Mouse (Mus musculus): ENCODE data around the gene Fam117a. TPM values are rescaled to one million over a fixed set of nuclear protein-coding genes. Genes with fewer than 3 reads are reported as not detected.

Fam117a gene
- polyA plus RNA-seq, 1 experiment from 2014 or later = 17.0 TPM

DNA sequence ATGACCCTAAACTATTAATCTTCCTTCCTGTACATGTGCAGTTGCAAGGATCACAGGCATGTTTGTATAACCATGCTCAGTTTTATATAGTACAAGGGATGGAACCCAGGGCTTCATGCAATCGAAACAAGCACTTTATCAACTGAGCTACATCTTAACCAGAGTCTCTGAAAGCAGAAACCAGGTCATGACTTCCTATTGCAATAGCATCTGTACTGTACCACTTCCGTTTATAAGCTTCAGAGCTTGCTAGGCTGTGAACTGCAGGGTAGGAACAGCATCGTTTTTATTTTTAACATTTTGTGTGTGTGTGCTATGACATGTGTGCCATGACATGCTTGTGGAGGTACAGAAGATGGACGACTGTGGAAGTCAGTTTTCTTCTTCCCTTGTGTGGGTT lies 3.6 kb upstream of the Fam117a start:
- no peak overlapping the region for H3K9ac ChIP-seq
- no peak overlapping the region for H3K27ac ChIP-seq (replicated peaks)
- no peaks in the 10 kb centered on the region for H3K9me3 ChIP-seq (replicated peaks)
- 62% methylated on average over 4 of the region's 4 CpGs for WGBS
- peaks cover 13% of the 10 kb centered on the region for H3K4me1 ChIP-seq
- H3K36me3 ChIP-seq = no peaks in the 10 kb centered on the region
- no peak for ATAC-seq (ENCODE audit: insufficient number of reproducible peaks, low FRiP score, low TSS enrichment, low read depth)
- no peak overlapping the region for H3K4me2 ChIP-seq (replicated peaks)
- H3K4me3 ChIP-seq (replicated peaks) = no peak overlapping the region
- no peaks in the 10 kb centered on the region for H3K27me3 ChIP-seq

- Histone ChIP-seq H3K27me3 (no peaks in the 10 kb centered on the region), H3K9me3 (replicated peaks) (no peaks in the 10 kb centered on the region), H3K27ac (replicated peaks) (no peak overlapping the region), H3K4me1 (peaks cover 19% of the 10 kb centered on the region), H3K4me2 (replicated peaks) (no peak overlapping the region), H3K9ac (no peak overlapping the region), H3K4me3 (replicated peaks) (no peak overlapping the region), H3K36me3 (no peaks in the 10 kb centered on the region)
- 83% methylated on average over 9 of the region's 9 CpGs for WGBS
- ATAC-seq (ENCODE audit: insufficient number of reproducible peaks, low FRiP score, low TSS enrichment, low read depth) = no peak
Measured at GRCm38 (mm10) chr11:95333805-95334204, 3.0 kb upstream of the Fam117a start.

DNA sequence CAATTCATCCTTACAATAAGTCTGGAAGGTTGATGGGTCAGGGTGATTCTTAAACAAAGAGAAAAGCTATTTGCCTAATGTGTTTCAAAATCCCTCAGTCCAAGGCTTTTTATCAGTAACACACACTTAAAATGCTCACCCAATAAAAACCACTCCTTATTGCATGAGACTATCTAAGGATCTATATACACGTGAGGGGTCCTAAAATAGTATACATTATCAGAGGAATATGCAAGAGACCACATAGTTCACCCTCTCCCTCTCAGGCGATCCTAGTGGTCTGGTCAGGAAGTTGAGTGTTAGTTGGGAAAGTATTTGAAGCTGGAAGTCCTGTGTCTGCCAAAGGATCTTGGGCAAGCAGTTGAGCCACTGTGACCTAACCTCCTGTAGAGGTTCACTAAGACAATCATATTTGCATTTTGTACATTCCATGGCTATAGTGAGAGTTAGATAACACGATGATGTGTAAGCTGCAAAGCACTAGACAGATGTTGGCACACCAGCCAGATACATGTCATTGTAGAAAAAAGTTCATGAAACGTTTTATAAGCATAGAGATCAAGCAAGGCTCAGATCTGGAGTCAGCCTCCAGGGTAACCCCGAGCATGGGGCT lies 2.3 kb upstream of the Fam117a start:
- Histone ChIP-seq H3K27ac (replicated peaks) (no peak overlapping the region), H3K27me3 (no peaks in the 10 kb centered on the region), H3K9me3 (replicated peaks) (no peaks in the 10 kb centered on the region), H3K4me1 (peaks cover 26% of the 10 kb centered on the region), H3K4me3 (replicated peaks) (no peak overlapping the region), H3K36me3 (no peaks in the 10 kb centered on the region), H3K4me2 (replicated peaks) (no peak overlapping the region), H3K9ac (no peak overlapping the region)
- no peak for ATAC-seq (ENCODE audit: insufficient number of reproducible peaks, low FRiP score, low TSS enrichment, low read depth)
- 69% methylated on average over 5 of the region's 5 CpGs for WGBS

DNA sequence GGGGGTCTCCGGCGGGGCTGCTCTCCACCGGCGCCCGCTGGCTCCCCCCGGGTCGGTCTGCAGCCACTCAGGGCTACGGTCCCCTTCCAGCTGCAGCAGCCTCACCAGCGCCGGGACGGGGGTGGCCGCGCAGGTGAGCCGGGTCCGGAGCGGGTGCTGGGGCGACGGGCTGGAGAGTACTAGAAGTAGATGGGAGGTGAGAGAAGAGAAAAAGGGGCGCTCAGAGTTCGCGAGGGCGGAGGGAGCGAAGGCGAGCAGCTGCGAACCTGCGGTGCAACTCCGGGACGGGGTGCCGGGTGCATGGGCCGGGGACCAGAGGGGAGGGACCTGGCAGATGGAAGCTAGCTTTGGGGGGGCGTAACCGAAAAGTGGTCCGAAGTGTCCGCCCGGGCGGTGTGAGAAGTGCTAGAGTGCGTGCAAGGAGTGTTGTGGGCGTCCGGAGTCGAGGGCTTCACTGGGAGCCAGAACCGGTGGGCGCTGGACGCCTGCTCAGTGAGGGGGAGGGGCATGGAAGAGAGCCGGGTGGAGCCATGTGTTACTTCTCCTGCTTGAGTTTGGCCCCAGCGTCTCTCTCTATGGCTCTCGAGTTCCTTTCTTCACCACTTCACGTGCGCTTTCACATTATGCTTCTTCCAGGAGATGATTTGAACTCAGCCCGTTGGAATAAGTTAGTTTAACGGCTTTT lies 453 bp downstream of the Fam117a start:
- Histone ChIP-seq H3K4me1 (peaks cover 35% of the 10 kb centered on the region), H3K4me3 (replicated peaks) (peak overlapping the region; percentile 97), H3K27ac (replicated peaks) (peak overlapping the region; percentile 74), H3K9me3 (replicated peaks) (no peaks in the 10 kb centered on the region), H3K27me3 (no peaks in the 10 kb centered on the region), H3K9ac (peak overlapping the region; percentile 88), H3K36me3 (no peaks in the 10 kb centered on the region), H3K4me2 (replicated peaks) (peak overlapping the region; percentile 82)
- 1% methylated on average over 50 of the region's 50 CpGs for WGBS
- ATAC-seq (ENCODE audit: insufficient number of reproducible peaks, low FRiP score, low TSS enrichment, low read depth) = peak; percentile 66

DNA sequence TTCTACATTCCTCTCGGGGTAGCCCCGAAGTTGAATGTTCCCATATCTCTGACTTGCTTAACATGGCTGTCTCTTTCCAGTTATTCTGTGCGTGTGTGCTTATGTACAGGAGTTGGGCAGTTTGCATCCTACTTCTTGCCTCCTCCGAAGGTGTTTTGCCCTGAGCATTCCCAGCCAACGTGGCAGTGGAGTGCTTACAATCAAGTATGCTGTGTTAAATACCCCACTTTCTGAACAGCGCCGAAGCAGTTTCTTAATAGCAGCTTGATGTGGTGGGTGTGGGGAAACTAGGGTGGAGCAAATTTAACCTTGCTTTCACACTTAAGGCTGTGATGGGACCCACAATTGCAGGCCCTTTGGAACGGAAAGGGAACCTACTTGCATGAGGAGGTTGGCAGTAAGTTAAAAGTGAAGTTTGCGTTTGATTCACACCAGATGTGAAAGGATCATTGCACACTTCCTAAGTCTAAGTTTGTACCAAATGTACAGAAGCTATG lies 1.1 kb downstream of the Fam117a start:
- no peaks in the 10 kb centered on the region for H3K27me3 ChIP-seq
- WGBS = 8% methylated on average over 9 of the region's 9 CpGs

DNA sequence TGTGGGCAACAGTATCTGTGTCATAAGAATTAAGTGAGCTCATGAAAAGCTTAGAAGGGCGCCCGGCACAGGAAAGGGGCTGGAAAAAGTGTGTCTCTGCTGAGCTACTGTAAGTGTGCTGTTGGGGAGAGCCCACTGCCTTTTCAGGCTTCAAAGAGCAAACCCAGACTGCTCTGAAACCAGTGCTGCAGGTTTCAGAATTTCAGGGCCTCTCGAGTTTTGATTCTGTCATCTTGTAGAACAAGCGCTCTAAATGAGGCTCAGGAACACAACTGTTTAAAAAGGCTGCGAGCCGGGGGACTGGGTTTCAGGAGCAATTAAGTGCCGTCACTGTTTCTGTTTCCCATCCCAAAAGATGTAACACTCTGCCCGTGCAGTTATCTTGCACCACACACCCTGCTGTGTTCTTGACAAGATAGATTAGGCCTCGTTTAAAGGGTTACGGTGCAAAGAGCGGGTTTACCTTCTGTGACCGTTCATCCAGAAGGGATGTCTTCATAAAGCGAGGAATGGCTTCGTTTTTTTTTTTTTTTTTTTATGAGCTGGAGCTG lies 2.7 kb downstream of the Fam117a start:
- H3K27ac ChIP-seq (replicated peaks) = peak overlapping the region; percentile 71
- no peaks in the 10 kb centered on the region for H3K27me3 ChIP-seq
- H3K9me3 ChIP-seq (replicated peaks) = no peaks in the 10 kb centered on the region
- H3K4me3 ChIP-seq (replicated peaks) = peak overlapping the region; percentile 97; the same call in 1 of the 2 replicates
- peaks cover 53% of the 10 kb centered on the region for H3K4me1 ChIP-seq
- 32% methylated on average over 14 of the region's 14 CpGs for WGBS
- no peak overlapping the region; the same call in 1 of the 2 replicates for H3K9ac ChIP-seq
- H3K36me3 ChIP-seq = no peaks in the 10 kb centered on the region
- no peak for ATAC-seq (ENCODE audit: insufficient number of reproducible peaks, low FRiP score, low TSS enrichment, low read depth)
- peak overlapping the region; percentile 82 for H3K4me2 ChIP-seq (replicated peaks)

More for the DNA sequence above, 1.1 kb downstream of the Fam117a start:
- Histone ChIP-seq H3K27ac (replicated peaks) (peak overlapping the region; percentile 74; the same call in 1 of the 2 replicates), H3K9ac (peak overlapping the region; percentile 88), H3K4me1 (peaks cover 41% of the 10 kb centered on the region), H3K36me3 (no peaks in the 10 kb centered on the region), H3K4me3 (replicated peaks) (peak overlapping the region; percentile 97), H3K4me2 (replicated peaks) (peak overlapping the region; percentile 82), H3K9me3 (replicated peaks) (no peaks in the 10 kb centered on the region)
- no peak for ATAC-seq (ENCODE audit: insufficient number of reproducible peaks, low FRiP score, low TSS enrichment, low read depth)

DNA sequence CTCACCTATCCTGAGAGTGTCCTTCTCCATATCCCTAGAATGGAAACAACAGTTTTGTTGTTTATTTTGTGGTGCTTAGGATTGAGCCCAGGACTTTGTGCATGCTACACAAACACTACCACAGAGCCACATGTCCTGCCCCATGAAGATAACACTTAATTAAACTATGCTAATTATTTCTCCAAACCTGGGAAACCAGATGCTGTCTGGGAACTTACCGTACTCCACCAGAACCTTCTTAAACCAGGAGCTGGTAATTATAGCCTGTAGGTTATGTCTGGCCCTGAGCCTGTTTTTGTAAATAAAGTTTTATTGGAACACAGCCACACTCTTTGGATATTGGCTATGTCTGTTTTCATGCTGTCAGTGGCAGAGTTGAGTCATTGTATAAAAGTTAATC lies 3.4 kb downstream of the Fam117a start:
- peaks cover 53% of the 10 kb centered on the region for H3K4me1 ChIP-seq
- no peak overlapping the region for H3K4me3 ChIP-seq (replicated peaks)
- no peak overlapping the region for H3K4me2 ChIP-seq (replicated peaks)

GRCm38 (mm10) chr11:95340664-95341063 lies 3.8 kb downstream of the Fam117a start:
- H3K4me2 ChIP-seq (replicated peaks) = no peak overlapping the region
- no peaks in the 10 kb centered on the region for H3K9me3 ChIP-seq (replicated peaks)
- H3K9ac ChIP-seq = no peak overlapping the region
- WGBS = 18% methylated on average over 5 of the region's 5 CpGs
- no peak for ATAC-seq (ENCODE audit: insufficient number of reproducible peaks, low FRiP score, low TSS enrichment, low read depth)
- H3K4me3 ChIP-seq (replicated peaks) = no peak overlapping the region
- no peaks in the 10 kb centered on the region for H3K27me3 ChIP-seq
- H3K4me1 ChIP-seq = peaks cover 53% of the 10 kb centered on the region
- H3K27ac ChIP-seq (replicated peaks) = no peak overlapping the region
- peaks cover 2% of the 10 kb centered on the region; the same call in 1 of the 2 replicates for H3K36me3 ChIP-seq

More for the DNA sequence above, 3.4 kb downstream of the Fam117a start:
- no peaks in the 10 kb centered on the region for H3K9me3 ChIP-seq (replicated peaks)
- no peaks in the 10 kb centered on the region for H3K36me3 ChIP-seq
- ATAC-seq (ENCODE audit: insufficient number of reproducible peaks, low FRiP score, low TSS enrichment, low read depth) = no peak
- no peak overlapping the region for H3K9ac ChIP-seq
- H3K27me3 ChIP-seq = no peaks in the 10 kb centered on the region
- peak overlapping the region; percentile 71 for H3K27ac ChIP-seq (replicated peaks)
- WGBS = 37% methylated on average over 1 of the region's 1 CpGs

GRCm38 (mm10) chr11:95343180-95343579 lies 6.4 kb downstream of the Fam117a start:
- H3K27me3 ChIP-seq = no peaks in the 10 kb centered on the region
- H3K4me1 ChIP-seq = peaks cover 41% of the 10 kb centered on the region
- no peak overlapping the region for H3K4me3 ChIP-seq (replicated peaks)
- H3K9ac ChIP-seq = no peak overlapping the region
- 52% methylated on average over 4 of the region's 4 CpGs for WGBS
- ATAC-seq (ENCODE audit: insufficient number of reproducible peaks, low FRiP score, low TSS enrichment, low read depth) = no peak
- no peaks in the 10 kb centered on the region for H3K9me3 ChIP-seq (replicated peaks)
- H3K36me3 ChIP-seq = peaks cover 18% of the 10 kb centered on the region
- H3K4me2 ChIP-seq (replicated peaks) = no peak overlapping the region
- H3K27ac ChIP-seq (replicated peaks) = no peak overlapping the region

DNA sequence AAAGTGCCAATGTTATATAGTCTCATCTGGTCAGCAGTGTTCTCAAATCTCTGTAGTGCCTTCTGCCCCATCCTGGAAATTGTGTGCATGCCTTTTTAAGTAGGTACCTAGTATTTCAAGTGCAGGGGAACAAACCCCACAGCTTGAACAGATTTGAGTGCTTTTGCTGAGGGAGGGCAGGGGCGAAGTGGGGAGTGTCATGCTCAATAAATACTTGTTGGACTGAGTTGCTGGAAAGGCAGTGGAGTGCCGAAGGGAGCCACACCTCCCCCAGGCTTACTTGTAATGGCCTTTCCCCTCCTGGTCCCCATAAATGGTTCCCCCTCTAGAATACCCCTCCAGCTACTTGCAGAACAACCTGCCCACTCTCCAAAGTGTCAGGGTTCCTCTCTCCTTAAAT lies 7.4 kb downstream of the Fam117a start:
- no peak for ATAC-seq (ENCODE audit: insufficient number of reproducible peaks, low FRiP score, low TSS enrichment, low read depth)
- Histone ChIP-seq H3K27ac (replicated peaks) (no peak overlapping the region), H3K9ac (no peak overlapping the region), H3K9me3 (replicated peaks) (no peaks in the 10 kb centered on the region), H3K36me3 (peaks cover 25% of the 10 kb centered on the region), H3K27me3 (no peaks in the 10 kb centered on the region), H3K4me1 (peaks cover 31% of the 10 kb centered on the region), H3K4me3 (replicated peaks) (no peak overlapping the region), H3K4me2 (replicated peaks) (no peak overlapping the region)
- WGBS = 29% methylated on average over 2 of the region's 2 CpGs

DNA sequence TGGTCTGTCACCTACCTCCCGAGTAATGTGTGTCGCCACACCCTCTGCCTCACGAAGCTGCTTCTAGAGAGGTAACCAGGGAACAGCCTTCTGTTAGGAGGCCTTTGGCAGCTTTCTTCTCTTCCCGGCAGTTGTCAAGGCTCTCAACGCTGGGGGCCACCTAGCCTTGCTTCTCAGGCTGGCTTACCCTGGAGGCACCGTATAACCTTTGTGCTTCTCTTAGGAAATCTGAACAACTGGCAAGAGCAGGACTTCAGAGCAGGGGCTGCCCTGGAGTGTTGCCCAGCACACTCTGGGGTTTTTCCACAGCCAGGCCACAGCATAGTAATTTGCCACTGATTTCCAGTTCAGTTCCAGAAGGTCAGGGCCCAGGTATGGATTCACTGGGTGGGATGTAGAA lies 13.5 kb downstream of the Fam117a start:
- no peak for ATAC-seq (ENCODE audit: insufficient number of reproducible peaks, low FRiP score, low TSS enrichment, low read depth)

More for the DNA sequence above, 13.5 kb downstream of the Fam117a start:
- H3K9ac ChIP-seq = no peak overlapping the region
- no peaks in the 10 kb centered on the region for H3K9me3 ChIP-seq (replicated peaks)
- H3K36me3 ChIP-seq = peaks cover 25% of the 10 kb centered on the region
- H3K27me3 ChIP-seq = no peaks in the 10 kb centered on the region
- H3K4me3 ChIP-seq (replicated peaks) = no peak overlapping the region
- H3K4me2 ChIP-seq (replicated peaks) = no peak overlapping the region
- H3K4me1 ChIP-seq = peaks cover 8% of the 10 kb centered on the region
- 54% methylated on average over 6 of the region's 6 CpGs for WGBS
- H3K27ac ChIP-seq (replicated peaks) = no peak overlapping the region

Data from embryonic facial prominence, embryonic 15.5 days (tissue).